Mouse (Mus musculus) midbrain, embryonic 10.5 days (tissue): ENCODE measurements around the gene Kcnn4. TPM values are rescaled to one million over a fixed set of nuclear protein-coding genes. Genes with fewer than 3 reads are reported as not detected.

Source experiments
- DNase-seq: peaks from one replicate; pipeline ENCODE4 v3.0.0-alpha.2; 2017; ENCODE audit warnings: low spot score
- H3K27ac ChIP-seq: fragments of 300-500 bp; sonication (generic); replicated peaks from 2 replicates; pipeline ENCODE4 v1.5.1; 2016; ENCODE audit warnings: mild to moderate bottlenecking
- H3K27me3 ChIP-seq: fragments of 300-500 bp; sonication (generic); 2 replicates; pipeline ENCODE4 v1.6.1; 2016; ENCODE audit warnings: low read depth, mild to moderate bottlenecking; ENCODE audit not compliant: poor library complexity, severe bottlenecking
- H3K36me3 ChIP-seq: fragments of 300-500 bp; sonication (generic); 2 replicates; pipeline ENCODE4 v1.6.1; 2016; ENCODE audit warnings: mild to moderate bottlenecking, moderate library complexity
- H3K4me1 ChIP-seq: fragments of 300-500 bp; sonication (generic); 2 replicates; pipeline ENCODE4 v1.6.1; 2016
- H3K4me3 ChIP-seq: fragments of 300-500 bp; sonication (generic); 2 replicates; pipeline ENCODE4 v1.5.1; 2016; ENCODE audit warnings: mild to moderate bottlenecking, moderate library complexity
- H3K9me3 ChIP-seq: fragments of 300-500 bp; sonication (generic); replicated peaks from 2 replicates; pipeline ENCODE4 v1.6.1; 2016; ENCODE audit warnings: mild to moderate bottlenecking
- WGBS: fragments of 180-500 bp; shearing (Covaris S2); methylation state at CpG from one replicate; pipeline ENCODE4 v1.1.7; 2016; 5-methylcytosine and 5-hydroxymethylcytosine counted together
- polyA plus RNA-seq: library from polyadenylated mRNA; unstranded; fragments of >200 nt; fragmentation: Nextera tagmentation; extraction: Ambion mirVana; gene quantifications from 2 replicates; pipeline ENCODE4 v1.2.1, GENCODE M21; 2016

The Kcnn4 gene
- polyA plus RNA-seq: 3.3 and 4.0 TPM in 2 replicates

- Histone ChIP-seq H3K27me3 (no peaks in the 10 kb centered on the region), H3K9me3 (no peaks in the 10 kb centered on the region), H3K4me3 (peak within 1 kb of the TSS; percentile 27; the same call in 1 of the 2 replicates), H3K4me1 (peaks cover 10% of the 10 kb centered on the region), H3K27ac (peak within 1 kb of the TSS; percentile 72), H3K36me3 (no peaks in the 10 kb centered on the region)
- DNase-seq: no peak
- 47% methylated on average over 23 of the region's 23 CpGs for WGBS
These were observed at the start of gene Kcnn4 for GRCm38 (mm10) chr7:24369731-24370541. Kcnn4 (plus strand) TSS chr7:24370263.

DNA sequence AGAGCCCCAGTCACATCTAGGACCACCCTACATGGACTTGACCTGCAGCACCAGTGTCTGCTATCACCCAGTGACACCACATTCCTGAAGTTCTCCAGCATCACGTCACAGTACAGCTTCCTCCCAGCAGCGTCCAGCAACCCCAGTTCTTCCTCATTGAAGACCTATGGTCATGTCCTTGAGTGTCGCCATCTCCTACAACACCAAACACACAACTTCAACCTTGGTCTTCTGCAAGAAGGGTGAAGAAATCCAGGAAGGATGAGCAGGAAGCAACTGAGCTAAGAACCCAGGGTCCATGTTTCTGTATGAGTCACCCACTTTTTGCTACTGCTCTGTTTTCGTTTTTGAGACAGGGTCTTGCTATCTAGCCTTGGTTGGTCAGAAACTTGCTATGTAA is 47.5 kb upstream of the Kcnn4 start:
- H3K27ac ChIP-seq: no peak overlapping the region
- no peak overlapping the region for H3K4me3 ChIP-seq
- WGBS: 81% methylated on average over 4 of the region's 4 CpGs
- H3K9me3 ChIP-seq: peaks cover 13% of the 10 kb centered on the region; the same call in 1 of the 2 replicates
- no peaks in the 10 kb centered on the region for H3K36me3 ChIP-seq
- H3K4me1 ChIP-seq: peaks cover 13% of the 10 kb centered on the region
- no peaks in the 10 kb centered on the region for H3K27me3 ChIP-seq
- no peak for DNase-seq

GRCm38 (mm10) chr7:24325197-24325596 is 44.9 kb upstream of the Kcnn4 start:
- Histone ChIP-seq H3K4me1 (peaks cover 13% of the 10 kb centered on the region), H3K4me3 (no peak overlapping the region; the same call in 1 of the 2 replicates), H3K27me3 (no peaks in the 10 kb centered on the region), H3K9me3 (peaks cover 13% of the 10 kb centered on the region; the same call in 1 of the 2 replicates), H3K27ac (no peak overlapping the region), H3K36me3 (no peaks in the 10 kb centered on the region)
- no peak for DNase-seq
- WGBS: 93% methylated on average over 6 of the region's 6 CpGs

GRCm38 (mm10) chr7:24325675-24326128 is 44.4 kb upstream of the Kcnn4 start:
- peak overlapping the region; percentile 48 for H3K4me3 ChIP-seq
- no peaks in the 10 kb centered on the region for H3K27me3 ChIP-seq
- H3K4me1 ChIP-seq: peaks cover 13% of the 10 kb centered on the region
- H3K36me3 ChIP-seq: no peaks in the 10 kb centered on the region
- peak; percentile 37 for DNase-seq
- peaks cover 13% of the 10 kb centered on the region; the same call in 1 of the 2 replicates for H3K9me3 ChIP-seq
- H3K27ac ChIP-seq: peak overlapping the region; percentile 65
- WGBS: 9% methylated on average over 13 of the region's 13 CpGs

GRCm38 (mm10) chr7:24326273-24327135 is 43.6 kb upstream of the Kcnn4 start:
- 49% methylated on average over 20 of the region's 20 CpGs for WGBS
- H3K27ac ChIP-seq: peak overlapping the region; percentile 65; the same call in 1 of the 2 replicates
- no peaks in the 10 kb centered on the region for H3K36me3 ChIP-seq
- peaks cover 13% of the 10 kb centered on the region; the same call in 1 of the 2 replicates for H3K9me3 ChIP-seq
- peak overlapping the region; percentile 48 for H3K4me3 ChIP-seq
- H3K4me1 ChIP-seq: peaks cover 13% of the 10 kb centered on the region
- DNase-seq: no peak
- no peaks in the 10 kb centered on the region for H3K27me3 ChIP-seq

DNA sequence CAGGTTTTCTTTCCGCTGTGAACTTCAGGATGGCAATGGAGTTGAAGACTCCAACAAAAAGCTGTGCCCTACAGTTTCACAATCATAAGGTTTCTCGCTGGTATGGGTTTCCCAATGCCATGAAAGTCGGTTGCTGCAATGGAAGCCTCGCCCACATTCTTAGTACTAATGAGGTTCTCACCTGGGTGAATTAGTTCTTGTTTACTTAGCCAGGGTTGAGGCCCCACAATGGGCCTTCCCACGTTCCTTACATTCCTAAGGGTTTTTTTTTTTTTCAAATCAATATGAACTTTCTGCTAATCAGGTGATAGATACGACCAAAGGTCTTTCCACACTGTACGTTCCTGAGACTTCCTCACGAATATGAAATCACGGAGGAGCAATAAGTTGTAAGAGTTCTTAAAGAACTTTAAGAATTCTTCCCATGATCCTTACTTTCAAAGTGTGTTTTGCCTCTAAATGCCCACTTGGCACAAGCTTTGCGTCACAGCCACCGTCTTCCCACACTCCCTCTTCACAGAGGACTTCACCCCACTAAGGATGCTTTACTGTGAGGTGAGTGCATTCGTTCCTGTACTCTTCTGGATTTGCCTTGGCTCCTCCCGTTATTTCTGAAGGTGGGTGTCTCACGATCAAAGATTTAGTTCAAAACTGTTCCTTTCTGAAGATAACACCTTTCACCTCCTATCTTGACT is 42.6 kb upstream of the Kcnn4 start:
- Histone ChIP-seq H3K4me3 (no peak overlapping the region), H3K27me3 (no peaks in the 10 kb centered on the region), H3K9me3 (peaks cover 13% of the 10 kb centered on the region; the same call in 1 of the 2 replicates), H3K36me3 (no peaks in the 10 kb centered on the region), H3K27ac (no peak overlapping the region), H3K4me1 (peaks cover 13% of the 10 kb centered on the region)
- no peak for DNase-seq
- 89% methylated on average over 14 of the region's 14 CpGs for WGBS

- DNase-seq: no peak
- H3K4me1 ChIP-seq: no peaks in the 10 kb centered on the region
- no peak within 1 kb of the TSS for H3K4me3 ChIP-seq
- H3K27ac ChIP-seq: no peak within 1 kb of the TSS
- 53% methylated on average over 49 of the region's 49 CpGs for WGBS
- no peaks in the 10 kb centered on the region for H3K36me3 ChIP-seq
- H3K9me3 ChIP-seq: peaks cover 10% of the 10 kb centered on the region; the same call in 1 of the 2 replicates
- H3K27me3 ChIP-seq: peaks cover 20% of the 10 kb centered on the region
These were observed 36.6 kb upstream of the Kcnn4 start, which contains the start of gene Tescl for GRCm38 (mm10) chr7:24333304-24333986. Tescl (minus strand) TSS chr7:24333936.

DNA sequence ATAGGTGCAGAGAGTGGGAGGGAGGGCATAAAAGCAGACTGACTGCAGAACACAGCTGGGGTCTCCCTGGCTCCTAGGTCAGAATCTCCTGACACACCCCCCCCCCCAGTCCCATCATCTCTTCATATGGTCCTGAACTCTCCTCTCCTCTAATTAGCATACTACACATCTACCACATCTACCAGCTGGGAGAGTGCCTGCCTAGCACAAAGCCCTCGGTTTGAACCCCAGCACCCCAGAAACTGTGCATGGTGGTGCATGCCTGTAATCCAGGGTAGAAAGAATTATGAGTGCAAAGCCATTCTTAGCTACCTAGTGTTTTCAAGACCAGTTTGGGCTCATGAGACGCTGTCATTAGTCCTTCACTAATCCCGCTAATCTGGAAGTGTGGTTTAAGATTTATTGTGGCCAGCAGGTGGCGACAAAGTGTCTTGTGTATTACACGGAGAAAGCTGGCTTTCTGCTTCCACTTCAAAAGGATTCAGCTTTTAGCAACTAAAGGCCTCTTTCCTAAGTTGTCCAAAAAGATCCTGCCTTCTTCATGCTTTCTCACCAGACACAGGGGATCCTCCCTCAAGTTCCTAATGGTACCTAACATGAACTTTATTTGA is 34.3 kb upstream of the Kcnn4 start:
- peak; percentile 51 for DNase-seq
- Histone ChIP-seq H3K27ac (no peak overlapping the region), H3K36me3 (no peaks in the 10 kb centered on the region), H3K9me3 (peaks cover 10% of the 10 kb centered on the region; the same call in 1 of the 2 replicates), H3K4me1 (no peaks in the 10 kb centered on the region), H3K27me3 (peaks cover 20% of the 10 kb centered on the region), H3K4me3 (no peak overlapping the region)
- WGBS: 15% methylated on average over 5 of the region's 5 CpGs

GRCm38 (mm10) chr7:24338241-24338640 is 31.8 kb upstream of the Kcnn4 start:
- WGBS: 49% methylated on average over 2 of the region's 2 CpGs
- Histone ChIP-seq H3K36me3 (no peaks in the 10 kb centered on the region), H3K27me3 (peaks cover 12% of the 10 kb centered on the region), H3K9me3 (peaks cover 2% of the 10 kb centered on the region; the same call in 1 of the 2 replicates), H3K27ac (no peak overlapping the region), H3K4me1 (no peaks in the 10 kb centered on the region), H3K4me3 (no peak overlapping the region)
- no peak for DNase-seq

DNA sequence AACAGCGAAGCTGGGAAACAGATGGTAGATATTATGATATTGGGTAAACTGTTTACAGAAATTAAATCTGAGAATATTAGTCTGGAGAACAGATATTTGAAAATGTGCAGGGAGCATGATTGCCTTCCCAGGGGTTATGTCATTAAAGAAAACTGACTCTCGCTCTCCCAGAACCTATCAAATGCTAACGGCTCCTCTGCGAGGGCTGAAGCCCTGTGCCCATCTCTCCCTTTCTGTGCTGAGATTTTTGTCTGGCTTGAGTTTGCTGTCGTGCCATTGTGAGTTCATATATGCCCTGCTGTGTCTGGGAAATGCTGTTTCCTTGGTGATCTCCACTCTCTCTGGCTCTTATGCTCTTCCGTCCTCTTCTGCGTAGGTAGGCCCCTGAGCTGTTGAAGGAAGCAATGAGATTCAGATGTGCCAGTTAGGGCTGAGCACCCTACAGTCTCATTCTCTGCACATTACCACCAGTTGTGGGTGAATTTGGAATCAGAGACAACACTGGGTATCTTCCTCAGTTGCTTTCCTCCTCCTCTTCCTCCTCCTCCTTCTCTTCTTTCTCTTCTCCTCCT is 26.3 kb upstream of the Kcnn4 start:
- no peaks in the 10 kb centered on the region for H3K36me3 ChIP-seq
- DNase-seq: no peak
- 82% methylated on average over 7 of the region's 7 CpGs for WGBS

DNA sequence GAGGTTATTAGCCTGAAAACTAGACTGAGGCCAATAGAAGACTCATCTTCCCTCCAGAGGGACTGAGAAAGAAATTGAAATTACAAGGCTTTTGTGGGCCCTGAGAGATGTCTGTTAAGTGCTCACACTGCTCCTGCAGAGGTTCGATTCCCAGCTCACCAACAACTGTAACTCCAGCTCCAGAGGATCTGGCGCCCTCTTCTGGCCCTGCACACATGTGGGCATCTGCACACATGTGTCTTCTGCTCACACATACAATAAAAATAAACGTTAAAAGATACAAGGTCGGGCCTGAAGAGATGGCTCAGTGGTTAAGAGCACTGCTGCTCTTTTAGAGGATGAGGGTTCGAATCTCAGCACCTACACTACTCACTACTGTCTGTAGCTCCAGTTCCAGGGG is 23.6 kb upstream of the Kcnn4 start:
- Histone ChIP-seq H3K36me3 (no peaks in the 10 kb centered on the region), H3K4me1 (no peaks in the 10 kb centered on the region), H3K27me3 (no peaks in the 10 kb centered on the region), H3K9me3 (no peaks in the 10 kb centered on the region), H3K27ac (no peak overlapping the region), H3K4me3 (no peak overlapping the region)
- WGBS: 69% methylated on average over 5 of the region's 5 CpGs
- no peak for DNase-seq

More for the DNA sequence above, 26.3 kb upstream of the Kcnn4 start:
- Histone ChIP-seq H3K27me3 (no peaks in the 10 kb centered on the region), H3K4me1 (no peaks in the 10 kb centered on the region), H3K27ac (no peak overlapping the region), H3K4me3 (no peak overlapping the region), H3K9me3 (no peaks in the 10 kb centered on the region; the same call in 1 of the 2 replicates)
